Mouse (Mus musculus) liver, adult 2 months (tissue): ENCODE results near the gene Ptprs. TPM values are rescaled to one million over a fixed set of nuclear protein-coding genes. Genes with fewer than 3 reads are reported as not detected.
"Not testable (repeated sequence)": the region's sequence is repeated elsewhere in the genome, so short reads cannot be mapped to it uniquely, and the experiment has no call there.

ENCODE experiments used
- DNase-seq: peaks from one replicate; pipeline ENCODE4 v3.0.0-alpha.2; 2011; ENCODE audit warnings: low read depth, low spot score; ENCODE audit errors: extremely low read depth
- H3K27ac ChIP-seq: fragments of 200-500 bp; replicated peaks from 2 replicates; pipeline ENCODE4 v1.5.1; 2012; ENCODE audit warnings: low read depth, mild to moderate bottlenecking, control low read depth, inconsistent platforms, low read length; ENCODE audit not compliant: insufficient read depth
- H3K27me3 ChIP-seq: fragments of 200-500 bp; 2 replicates; pipeline ENCODE4 v1.6.1; 2012; ENCODE audit warnings: mild to moderate bottlenecking, moderate library complexity, low read length, inconsistent platforms; ENCODE audit not compliant: control insufficient read depth, insufficient read depth
- H3K36me3 ChIP-seq: fragments of 200-500 bp; 2 replicates; pipeline ENCODE4 v1.6.1; 2012; ENCODE audit warnings: low read length, inconsistent platforms; ENCODE audit not compliant: control insufficient read depth, insufficient read depth
- H3K4me1 ChIP-seq: fragments of 200-500 bp; 2 replicates; pipeline ENCODE4 v1.6.1; 2011; ENCODE audit warnings: low read length; ENCODE audit not compliant: control insufficient read depth, insufficient read depth
- H3K4me3 ChIP-seq: fragments of 200-500 bp; 2 replicates; pipeline ENCODE4 v1.5.1; 2011; ENCODE audit warnings: low read depth, mild to moderate bottlenecking, control low read depth, low read length, moderate library complexity; ENCODE audit not compliant: insufficient read depth
- H3K79me2 ChIP-seq: fragments of 200-500 bp; 2 replicates; pipeline ENCODE4 v1.6.1; 2012; ENCODE audit warnings: inconsistent platforms, mild to moderate bottlenecking, low read length, moderate library complexity; ENCODE audit not compliant: control insufficient read depth, insufficient read depth
- H3K9ac ChIP-seq: fragments of 200-500 bp; 2 replicates; pipeline ENCODE4 v1.6.1; 2012; ENCODE audit warnings: low read depth, mild to moderate bottlenecking, control low read depth, inconsistent platforms, low read length
- CTCF ChIP-seq: fragments of 200-500 bp; IDR thresholded peaks from 2 replicates; pipeline ENCODE4 v1.5.1; 2011; ENCODE audit warnings: low read depth, low read length, control low read depth
- POLR2A ChIP-seq: fragments of 200-500 bp; IDR thresholded peaks from 2 replicates; pipeline ENCODE4 v1.6.1; 2011; ENCODE audit warnings: low read length, control low read depth; ENCODE audit not compliant: insufficient read depth; ENCODE audit errors: extremely low read depth
- WGBS: fragments of 180-500 bp; shearing (Covaris S2); methylation state at CpG from one replicate; pipeline ENCODE4 v1.1.7; 2018; 5-methylcytosine and 5-hydroxymethylcytosine counted together
- polyA plus RNA-seq: library from polyadenylated mRNA; depleted of rRNA; stranded (reverse); fragments of >200 nt; gene quantifications from 2 replicates; pipeline ENCODE4 v1.2.3, GENCODE M21; 2012
- total RNA-seq: library from RNA; depleted of rRNA; stranded (reverse); fragments of >200 nt; gene quantifications from 2 replicates; pipeline ENCODE4 v1.2.3, GENCODE M21; 2014

Ptprs gene
- total and polyA plus RNA-seq, 2 experiments: 4.4 to 10.2 TPM

- DNase-seq: no peak
- H3K4me1 ChIP-seq: peaks cover 3% of the 10 kb centered on the region
- 69% methylated on average over 10 of the region's 10 CpGs for WGBS
- no peaks in the 10 kb centered on the region for H3K36me3 ChIP-seq
- H3K9ac ChIP-seq: no peak overlapping the region
- H3K4me3 ChIP-seq: no peak overlapping the region
- no peak overlapping the region for H3K27ac ChIP-seq
- TF ChIP-seq CTCF: no peak
- TF ChIP-seq POLR2A: no peak
- H3K27me3 ChIP-seq: peaks cover 23% of the 10 kb centered on the region
- no peaks in the 10 kb centered on the region for H3K79me2 ChIP-seq
These were observed 32.8 kb upstream of the Ptprs start for GRCm38 (mm10) chr17:56509021-56509640.

GRCm38 (mm10) chr17:56507161-56508068, 31.1 kb upstream of the Ptprs start:
- 2% methylated on average over 42 of the region's 42 CpGs for WGBS
- Histone ChIP-seq H3K79me2 (no peaks in the 10 kb centered on the region), H3K27ac (peak overlapping the region; percentile 66), H3K4me3 (peak overlapping the region; percentile 63), H3K4me1 (peaks cover 3% of the 10 kb centered on the region), H3K36me3 (no peaks in the 10 kb centered on the region), H3K27me3 (peaks cover 23% of the 10 kb centered on the region), H3K9ac (peak overlapping the region; percentile 71)
- TF ChIP-seq CTCF: no peak
- no peak for TF ChIP-seq POLR2A
- peak; percentile 93 for DNase-seq

DNA sequence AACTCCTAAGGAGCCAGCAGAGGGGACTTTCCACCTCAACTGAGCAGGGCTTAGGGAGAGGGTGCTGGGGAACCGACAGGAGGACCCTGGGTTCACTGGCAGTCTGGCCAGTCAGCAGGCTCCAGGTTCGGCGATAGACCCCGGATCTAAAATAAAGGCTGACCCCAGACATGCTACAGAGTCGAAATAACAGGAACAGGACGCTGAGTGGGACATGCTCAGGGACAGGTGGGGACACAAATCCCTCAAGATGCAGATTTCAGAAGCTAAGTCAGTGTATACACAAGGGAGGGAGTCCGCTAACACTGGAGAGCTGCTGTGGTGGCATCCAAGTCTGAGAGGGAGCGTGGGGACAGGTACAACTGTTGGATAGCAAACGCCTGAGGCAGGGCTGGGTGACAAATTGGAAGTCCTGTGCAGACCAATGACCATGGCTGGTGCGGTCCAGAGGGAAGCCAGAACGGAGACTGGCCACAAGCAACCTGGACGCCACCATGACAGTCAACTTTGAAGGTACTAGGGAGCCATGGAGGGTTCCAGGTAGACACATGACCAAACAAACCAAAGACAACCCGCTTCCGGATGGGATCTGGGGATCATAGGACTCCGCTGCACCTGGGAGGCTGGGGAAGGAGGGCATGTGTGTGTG, 30.3 kb upstream of the Ptprs start:
- TF ChIP-seq CTCF: no peak
- no peak for TF ChIP-seq POLR2A
- no peaks in the 10 kb centered on the region for H3K79me2 ChIP-seq
- peak overlapping the region; percentile 63; the same call in 1 of the 2 replicates for H3K4me3 ChIP-seq
- no peaks in the 10 kb centered on the region for H3K36me3 ChIP-seq
- H3K9ac ChIP-seq: no peak overlapping the region
- 74% methylated on average over 15 of the region's 15 CpGs for WGBS
- peaks cover 14% of the 10 kb centered on the region for H3K27me3 ChIP-seq
- no peak overlapping the region for H3K27ac ChIP-seq
- DNase-seq: no peak
- peaks cover 3% of the 10 kb centered on the region for H3K4me1 ChIP-seq

GRCm38 (mm10) chr17:56505401-56505800, 29.1 kb upstream of the Ptprs start:
- H3K9ac ChIP-seq: no peak overlapping the region
- TF ChIP-seq CTCF (no peak), POLR2A (no peak)
- WGBS: 88% methylated on average over 10 of the region's 10 CpGs

DNA sequence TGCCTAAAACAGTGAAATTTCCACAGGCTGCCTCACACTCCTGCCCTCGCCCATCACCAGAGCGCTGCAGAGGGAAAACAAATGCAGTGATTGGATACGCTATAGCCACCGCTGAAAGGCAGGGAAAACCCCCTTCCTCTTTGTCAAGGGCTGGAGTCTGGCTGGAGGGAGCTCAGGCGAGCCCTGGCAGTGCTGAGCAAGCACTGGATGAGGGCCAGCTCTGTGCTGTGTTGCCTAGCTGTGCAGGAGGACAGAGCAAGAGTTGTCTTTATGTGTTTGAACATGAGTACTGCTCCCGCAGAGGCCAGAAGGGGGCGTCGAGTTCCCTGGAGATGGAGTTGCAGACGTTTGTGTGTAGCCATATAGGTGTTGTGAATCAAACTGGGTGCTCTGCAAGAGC, 26.2 kb upstream of the Ptprs start:
- 0 out of 2 replicates have a peak, but pooled peaks have one; percentile 26 for TF ChIP-seq CTCF
- no peak for TF ChIP-seq POLR2A
- H3K27me3 ChIP-seq: no peaks in the 10 kb centered on the region
- no peaks in the 10 kb centered on the region for H3K36me3 ChIP-seq
- no peak overlapping the region for H3K4me3 ChIP-seq
- H3K79me2 ChIP-seq: no peaks in the 10 kb centered on the region
- DNase-seq: peak; percentile 25
- H3K27ac ChIP-seq: no peak overlapping the region
- H3K9ac ChIP-seq: no peak overlapping the region
- WGBS: 34% methylated on average over 9 of the region's 9 CpGs
- H3K4me1 ChIP-seq: peaks cover 2% of the 10 kb centered on the region

More at GRCm38 (mm10) chr17:56505401-56505800, 29.1 kb upstream of the Ptprs start:
- Histone ChIP-seq H3K4me1 (peaks cover 3% of the 10 kb centered on the region), H3K27ac (no peak overlapping the region), H3K79me2 (no peaks in the 10 kb centered on the region), H3K4me3 (no peak overlapping the region), H3K36me3 (no peaks in the 10 kb centered on the region), H3K27me3 (0 out of 2 replicates have a peak, but pooled peaks cover 4% of the 10 kb centered on the region)
- DNase-seq: no peak

GRCm38 (mm10) chr17:56501635-56502400, 25.5 kb upstream of the Ptprs start:
- H3K4me1 ChIP-seq, H3K36me3 ChIP-seq, H3K9ac ChIP-seq, H3K79me2 ChIP-seq, H3K4me3 ChIP-seq, H3K27me3 ChIP-seq, DNase-seq, H3K27ac ChIP-seq: not testable (repeated sequence)
- WGBS: 79% methylated on average over 1 of the region's 2 CpGs
